Mouse (Mus musculus) midbrain, embryonic 12.5 days (tissue): ENCODE measurements at regions not wholly inside any gene's neighbourhood (a gene's known extent, or its start where the extent isn't known, plus 50 kb on each side); places are given as distances from the start of the nearest gene placed in this dataset.

ENCODE experiments used
- ATAC-seq: fragments of 200-750 bp; cut with Nextera tagmentation; 2 replicates; pipeline ENCODE4 v1.8.0; 2017; ENCODE audit warnings: low read depth, moderate TSS enrichment, moderate library complexity; ENCODE audit not compliant: low FRiP score
- H3K27ac ChIP-seq: fragments of 300-500 bp; sonication (generic); replicated peaks from 2 replicates; pipeline ENCODE4 v1.5.1; 2016; ENCODE audit warnings: mild to moderate bottlenecking
- H3K27me3 ChIP-seq: fragments of 300-500 bp; sonication (generic); 2 replicates; pipeline ENCODE4 v1.6.1; 2016; ENCODE audit warnings: mild to moderate bottlenecking
- H3K36me3 ChIP-seq: fragments of 300-500 bp; sonication (generic); 2 replicates; pipeline ENCODE4 v1.6.1; 2016
- H3K4me1 ChIP-seq: fragments of 300-500 bp; sonication (generic); 2 replicates; pipeline ENCODE4 v1.6.1; 2016
- H3K4me2 ChIP-seq: fragments of 300-500 bp; sonication (generic); replicated peaks from 2 replicates; pipeline ENCODE4 v1.6.1; 2016; ENCODE audit warnings: mild to moderate bottlenecking, moderate library complexity
- H3K4me3 ChIP-seq: fragments of 300-500 bp; sonication (generic); 2 replicates; pipeline ENCODE4 v1.5.1; 2016; ENCODE audit warnings: mild to moderate bottlenecking
- H3K9ac ChIP-seq: fragments of 300-500 bp; sonication (generic); replicated peaks from 2 replicates; pipeline ENCODE4 v1.6.1; 2016; ENCODE audit warnings: mild to moderate bottlenecking, moderate library complexity
- H3K9me3 ChIP-seq: fragments of 300-500 bp; sonication (generic); 2 replicates; pipeline ENCODE4 v1.6.1; 2016; ENCODE audit warnings: mild to moderate bottlenecking
- WGBS: fragments of 180-500 bp; shearing (Covaris S2); methylation state at CpG from one replicate; pipeline ENCODE4 v1.1.7; 2016; 5-methylcytosine and 5-hydroxymethylcytosine counted together

- H3K27ac ChIP-seq = no peak overlapping the region
- no peak overlapping the region for H3K4me2 ChIP-seq
- peak; percentile 54; the same call in 1 of the 2 replicates for ATAC-seq
- no peak overlapping the region for H3K4me3 ChIP-seq
- no peaks in the 10 kb centered on the region for H3K9me3 ChIP-seq
- no peak overlapping the region for H3K9ac ChIP-seq
- H3K27me3 ChIP-seq = no peaks in the 10 kb centered on the region
- no peaks in the 10 kb centered on the region for H3K36me3 ChIP-seq
- H3K4me1 ChIP-seq = no peaks in the 10 kb centered on the region
Observed at GRCm38 (mm10) chr6:14298167-14298566, 426.8 kb upstream of the 2610001J05Rik start.

GRCm38 (mm10) chr6:14297428-14297827 lies 426.1 kb upstream of the 2610001J05Rik start:
- H3K9me3 ChIP-seq = no peaks in the 10 kb centered on the region
- H3K36me3 ChIP-seq = no peaks in the 10 kb centered on the region

GRCm38 (mm10) chr6:14290843-14291242 lies 419.5 kb upstream of the 2610001J05Rik start:
- Histone ChIP-seq H3K27ac (no peak overlapping the region), H3K36me3 (no peaks in the 10 kb centered on the region), H3K4me1 (no peaks in the 10 kb centered on the region), H3K27me3 (no peaks in the 10 kb centered on the region), H3K9me3 (no peaks in the 10 kb centered on the region), H3K4me2 (no peak overlapping the region), H3K9ac (no peak overlapping the region), H3K4me3 (no peak overlapping the region)
- WGBS = 41% methylated on average over 1 of the region's 1 CpGs
- ATAC-seq = peak; percentile 84

More at GRCm38 (mm10) chr6:14297428-14297827, 426.1 kb upstream of the 2610001J05Rik start:
- no peak for ATAC-seq
- H3K4me1 ChIP-seq = no peaks in the 10 kb centered on the region
- no peak overlapping the region for H3K4me2 ChIP-seq
- no peak overlapping the region for H3K9ac ChIP-seq
- H3K27ac ChIP-seq = no peak overlapping the region
- H3K4me3 ChIP-seq = no peak overlapping the region
- no peaks in the 10 kb centered on the region for H3K27me3 ChIP-seq

GRCm38 (mm10) chr6:14281476-14281875 lies 410.2 kb upstream of the 2610001J05Rik start:
- WGBS = 94% methylated on average over 2 of the region's 2 CpGs
- Histone ChIP-seq H3K4me1 (no peaks in the 10 kb centered on the region), H3K4me2 (no peak overlapping the region), H3K27ac (no peak overlapping the region), H3K9ac (no peak overlapping the region), H3K4me3 (no peak overlapping the region), H3K36me3 (no peaks in the 10 kb centered on the region), H3K9me3 (no peaks in the 10 kb centered on the region), H3K27me3 (no peaks in the 10 kb centered on the region)
- ATAC-seq = no peak

DNA sequence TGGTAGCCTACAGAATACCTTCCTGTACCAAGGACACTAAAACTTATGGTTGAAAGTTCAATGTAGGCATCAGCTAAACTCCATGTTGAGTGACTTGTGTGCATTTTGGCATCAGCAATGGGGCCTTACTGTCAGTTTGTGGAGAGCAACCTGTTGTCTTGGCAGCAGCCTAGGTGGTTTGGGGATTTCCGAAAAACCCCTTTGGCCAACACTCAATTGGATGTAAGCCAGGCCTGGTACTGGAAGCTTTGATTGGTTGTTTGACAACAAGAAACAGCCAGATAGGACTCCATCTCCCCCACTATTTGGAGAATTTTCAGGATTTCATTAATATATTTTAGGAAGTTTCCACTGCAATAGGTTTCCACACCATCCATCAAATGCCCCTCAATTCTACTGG lies 390.6 kb upstream of the 2610001J05Rik start:
- no peaks in the 10 kb centered on the region for H3K4me1 ChIP-seq
- H3K9me3 ChIP-seq = no peaks in the 10 kb centered on the region
- H3K4me2 ChIP-seq = no peak overlapping the region
- no peaks in the 10 kb centered on the region for H3K27me3 ChIP-seq
- H3K4me3 ChIP-seq = no peak overlapping the region
- H3K36me3 ChIP-seq = no peaks in the 10 kb centered on the region
- 88% methylated on average over 1 of the region's 1 CpGs for WGBS
- no peak overlapping the region for H3K27ac ChIP-seq
- ATAC-seq = no peak
- no peak overlapping the region for H3K9ac ChIP-seq

- H3K9ac ChIP-seq = no peak overlapping the region
Observed at GRCm38 (mm10) chr6:14240331-14240730, 369.0 kb upstream of the 2610001J05Rik start.

DNA sequence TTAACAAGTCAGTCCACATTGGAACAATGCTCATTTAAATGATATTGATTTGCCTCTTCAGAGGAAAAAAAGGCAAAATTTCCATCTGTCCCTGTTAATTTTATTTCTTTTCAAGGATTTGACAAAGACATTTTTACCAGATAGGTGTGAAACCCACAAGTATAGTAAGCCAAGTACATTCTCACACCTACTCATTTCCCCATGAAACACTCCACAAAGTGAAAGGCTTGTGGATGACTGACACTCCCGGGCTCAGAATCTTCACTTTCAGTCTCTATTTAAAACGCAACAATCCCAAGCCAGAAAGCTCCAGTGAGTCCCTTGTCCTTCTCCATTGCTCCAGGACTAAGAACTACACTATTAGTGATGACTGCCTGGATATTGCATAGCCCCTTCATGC lies 367.8 kb upstream of the 2610001J05Rik start:
- Histone ChIP-seq H3K27ac (no peak overlapping the region), H3K27me3 (no peaks in the 10 kb centered on the region), H3K36me3 (no peaks in the 10 kb centered on the region), H3K4me1 (no peaks in the 10 kb centered on the region), H3K4me2 (no peak overlapping the region), H3K4me3 (no peak overlapping the region), H3K9me3 (no peaks in the 10 kb centered on the region), H3K9ac (no peak overlapping the region)
- ATAC-seq = no peak
- 64% methylated on average over 2 of the region's 2 CpGs for WGBS

More at GRCm38 (mm10) chr6:14240331-14240730, 369.0 kb upstream of the 2610001J05Rik start:
- Histone ChIP-seq H3K4me3 (no peak overlapping the region), H3K4me1 (no peaks in the 10 kb centered on the region), H3K36me3 (no peaks in the 10 kb centered on the region), H3K9me3 (no peaks in the 10 kb centered on the region), H3K27me3 (no peaks in the 10 kb centered on the region), H3K27ac (no peak overlapping the region), H3K4me2 (no peak overlapping the region)
- ATAC-seq = no peak

DNA sequence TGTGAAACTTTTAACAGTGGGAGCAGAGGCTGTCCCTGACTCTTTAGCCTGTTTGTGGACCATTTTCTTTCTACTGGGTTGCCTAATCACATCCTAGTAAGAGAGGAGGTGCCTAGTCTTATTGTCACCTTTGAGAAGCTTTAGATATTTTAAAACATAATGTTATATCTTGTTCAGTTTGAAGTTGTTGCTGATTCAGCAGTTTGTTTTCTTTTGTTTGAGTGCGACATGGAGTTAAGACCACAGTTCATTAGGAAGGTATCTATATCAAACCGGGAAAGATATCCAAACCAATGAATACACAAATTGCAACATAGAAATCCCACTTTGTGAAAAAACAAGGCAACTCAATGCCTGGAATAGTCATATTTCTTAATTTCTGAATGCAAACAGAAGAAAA lies 359.5 kb upstream of the 2610001J05Rik start:
- 93% methylated on average over 2 of the region's 2 CpGs for WGBS
- Histone ChIP-seq H3K4me2 (no peak overlapping the region), H3K36me3 (no peaks in the 10 kb centered on the region), H3K9ac (no peak overlapping the region), H3K4me3 (no peak overlapping the region), H3K27ac (no peak overlapping the region), H3K4me1 (no peaks in the 10 kb centered on the region), H3K9me3 (no peaks in the 10 kb centered on the region), H3K27me3 (no peaks in the 10 kb centered on the region)
- ATAC-seq = no peak

- no peaks in the 10 kb centered on the region for H3K4me1 ChIP-seq
- H3K27me3 ChIP-seq = no peaks in the 10 kb centered on the region
- no peak overlapping the region for H3K27ac ChIP-seq
- no peak overlapping the region for H3K9ac ChIP-seq
- peak; percentile 83 for ATAC-seq
- H3K9me3 ChIP-seq = no peaks in the 10 kb centered on the region
- 20% methylated on average over 2 of the region's 2 CpGs for WGBS
- H3K4me3 ChIP-seq = no peak overlapping the region
- H3K36me3 ChIP-seq = no peaks in the 10 kb centered on the region
- H3K4me2 ChIP-seq = no peak overlapping the region
Observed at GRCm38 (mm10) chr6:14207509-14207908, 336.2 kb upstream of the 2610001J05Rik start.

- H3K4me2 ChIP-seq = no peak overlapping the region
- no peaks in the 10 kb centered on the region for H3K4me1 ChIP-seq
- no peak overlapping the region for H3K9ac ChIP-seq
- no peak overlapping the region for H3K27ac ChIP-seq
- no peak overlapping the region for H3K4me3 ChIP-seq
- no peak for ATAC-seq
- H3K9me3 ChIP-seq = no peaks in the 10 kb centered on the region
- no peaks in the 10 kb centered on the region for H3K36me3 ChIP-seq
- no peaks in the 10 kb centered on the region for H3K27me3 ChIP-seq
- 60% methylated on average over 3 of the region's 3 CpGs for WGBS
Observed at GRCm38 (mm10) chr6:14197107-14197506, 325.8 kb upstream of the 2610001J05Rik start.

DNA sequence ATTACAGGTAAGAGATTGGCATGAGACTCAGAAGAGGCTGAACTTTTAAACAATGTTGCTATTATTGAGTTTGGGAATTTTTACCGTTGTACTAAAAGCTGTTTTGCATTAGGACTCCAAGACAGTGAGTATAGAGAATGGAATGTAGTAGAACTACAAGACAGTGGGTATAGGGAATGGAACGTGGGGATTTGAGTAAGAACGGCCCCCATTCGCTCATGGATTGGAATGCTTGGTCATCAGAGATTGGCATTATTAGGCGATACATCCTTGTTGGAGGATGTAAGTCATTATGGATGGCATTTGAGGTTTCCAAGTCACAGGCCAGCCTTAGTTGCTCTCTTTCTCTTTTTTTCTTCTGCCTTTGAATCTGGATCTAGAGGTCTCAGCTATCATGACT lies 324.0 kb upstream of the 2610001J05Rik start:
- WGBS = 88% methylated on average over 5 of the region's 5 CpGs
- ATAC-seq = no peak
- Histone ChIP-seq H3K4me2 (no peak overlapping the region), H3K36me3 (no peaks in the 10 kb centered on the region), H3K9me3 (no peaks in the 10 kb centered on the region), H3K9ac (no peak overlapping the region), H3K4me1 (no peaks in the 10 kb centered on the region), H3K4me3 (no peak overlapping the region), H3K27me3 (no peaks in the 10 kb centered on the region), H3K27ac (no peak overlapping the region)

DNA sequence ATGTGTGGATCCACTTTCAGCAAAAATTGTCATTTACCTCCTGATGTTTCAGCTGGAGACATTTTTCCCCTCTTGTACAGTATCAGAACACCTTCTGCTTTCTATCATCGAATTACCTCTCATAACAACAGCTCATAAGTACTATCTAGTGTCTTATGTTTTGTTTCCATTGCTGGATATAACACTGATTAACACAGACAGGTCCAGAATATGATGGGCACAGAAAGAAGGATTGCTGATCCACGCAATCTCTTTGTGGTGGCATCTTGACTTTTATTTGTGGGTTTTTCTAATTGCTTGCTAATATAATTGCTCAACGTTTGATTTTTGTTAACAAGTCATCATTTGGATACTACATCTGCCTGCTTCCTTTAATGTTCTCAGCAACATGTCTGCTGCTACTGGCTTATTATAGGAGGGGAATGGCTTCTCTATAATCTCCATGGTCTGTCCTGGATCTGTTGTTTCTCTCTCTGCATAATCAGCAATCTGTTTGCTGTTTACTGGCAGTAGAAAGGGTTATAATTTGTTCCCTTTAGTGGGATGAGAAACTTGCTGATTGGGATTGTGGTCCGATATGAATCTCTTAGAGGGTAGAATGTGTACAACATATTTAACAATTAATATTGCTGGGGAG lies 320.2 kb upstream of the 2610001J05Rik start:
- Histone ChIP-seq H3K9me3 (no peaks in the 10 kb centered on the region), H3K4me1 (no peaks in the 10 kb centered on the region), H3K27ac (no peak overlapping the region), H3K36me3 (no peaks in the 10 kb centered on the region), H3K4me2 (no peak overlapping the region), H3K4me3 (no peak overlapping the region), H3K27me3 (no peaks in the 10 kb centered on the region), H3K9ac (no peak overlapping the region)
- 90% methylated on average over 4 of the region's 4 CpGs for WGBS
- ATAC-seq = no peak

- no peak overlapping the region for H3K4me2 ChIP-seq
- ATAC-seq = no peak
- no peak overlapping the region for H3K9ac ChIP-seq
- H3K4me3 ChIP-seq = no peak overlapping the region
- no peaks in the 10 kb centered on the region for H3K9me3 ChIP-seq
- no peak overlapping the region for H3K27ac ChIP-seq
- no peaks in the 10 kb centered on the region for H3K36me3 ChIP-seq
- 70% methylated on average over 2 of the region's 2 CpGs for WGBS
- no peaks in the 10 kb centered on the region for H3K4me1 ChIP-seq
- no peaks in the 10 kb centered on the region for H3K27me3 ChIP-seq
Observed at GRCm38 (mm10) chr6:14185921-14186420, 314.7 kb upstream of the 2610001J05Rik start.
